Mouse (Mus musculus): ENCODE results near the gene Litaf.

GRCm38 (mm10) chr16:11065431-11065830 is 526 bp downstream of the Litaf start:
- TF ChIP-seq CTCF (IDR thresholded peaks at IDR 0.05 in 2 of 3, conservative IDR thresholded peaks at IDR 0.05 in 1 of 3; ENCODE audit: control insufficient read depth in 1 of 3, insufficient read depth in 1 of 3, low read depth in 2 of 3, low read length in 3 of 3, poor library complexity in 1 of 3, severe bottlenecking in 1 of 3) (no peak), GATA1 (IDR thresholded peaks at IDR 0.05; ENCODE audit: low read depth, low read length) (no peak), EP300 (IDR thresholded peaks at IDR 0.05; ENCODE audit: low read depth in 1 of 2, low read length in 2 of 2) (no peak), TCF12 (IDR thresholded peaks at IDR 0.05; ENCODE audit: low read depth, low read length) (no peak), USF1 (IDR thresholded peaks at IDR 0.05; ENCODE audit: low read depth, low read length) (no peak), ZKSCAN1 (IDR thresholded peaks at IDR 0.05; ENCODE audit: low read depth, low read length) (no peak), MAFK (IDR thresholded peaks at IDR 0.05; ENCODE audit: borderline replicate concordance, low read depth, low read length) (no peak), POLR2A (IDR thresholded peaks at IDR 0.05; ENCODE audit: control insufficient read depth in 1 of 2, insufficient read depth in 1 of 2, low read depth in 1 of 2, low read length in 2 of 2, poor library complexity in 1 of 2) (no peak), POLR2AphosphoS2 (IDR thresholded peaks at IDR 0.05; ENCODE audit: low read length) (no peak), MXI1 (IDR thresholded peaks at IDR 0.05; ENCODE audit: low read depth, low read length) (no peak), ZNF384 (IDR thresholded peaks at IDR 0.05; ENCODE audit: low read depth, low read length) (no peak), BHLHE40 (IDR thresholded peaks at IDR 0.05; ENCODE audit: borderline replicate concordance, low read depth, low read length) (no peak), E2F4 (IDR thresholded peaks at IDR 0.05; ENCODE audit: borderline replicate concordance, low read depth, low read length) (no peak)

All from MEL (cell line).